Mouse (Mus musculus): ENCODE results near the gene Tapt1. TPM values are rescaled to one million over a fixed set of nuclear protein-coding genes. Genes with fewer than 3 reads are reported as not detected.

Tapt1 gene
- total RNA-seq (2021): 10 to 100 TPM; 43.0 to 52.3 TPM

DNA sequence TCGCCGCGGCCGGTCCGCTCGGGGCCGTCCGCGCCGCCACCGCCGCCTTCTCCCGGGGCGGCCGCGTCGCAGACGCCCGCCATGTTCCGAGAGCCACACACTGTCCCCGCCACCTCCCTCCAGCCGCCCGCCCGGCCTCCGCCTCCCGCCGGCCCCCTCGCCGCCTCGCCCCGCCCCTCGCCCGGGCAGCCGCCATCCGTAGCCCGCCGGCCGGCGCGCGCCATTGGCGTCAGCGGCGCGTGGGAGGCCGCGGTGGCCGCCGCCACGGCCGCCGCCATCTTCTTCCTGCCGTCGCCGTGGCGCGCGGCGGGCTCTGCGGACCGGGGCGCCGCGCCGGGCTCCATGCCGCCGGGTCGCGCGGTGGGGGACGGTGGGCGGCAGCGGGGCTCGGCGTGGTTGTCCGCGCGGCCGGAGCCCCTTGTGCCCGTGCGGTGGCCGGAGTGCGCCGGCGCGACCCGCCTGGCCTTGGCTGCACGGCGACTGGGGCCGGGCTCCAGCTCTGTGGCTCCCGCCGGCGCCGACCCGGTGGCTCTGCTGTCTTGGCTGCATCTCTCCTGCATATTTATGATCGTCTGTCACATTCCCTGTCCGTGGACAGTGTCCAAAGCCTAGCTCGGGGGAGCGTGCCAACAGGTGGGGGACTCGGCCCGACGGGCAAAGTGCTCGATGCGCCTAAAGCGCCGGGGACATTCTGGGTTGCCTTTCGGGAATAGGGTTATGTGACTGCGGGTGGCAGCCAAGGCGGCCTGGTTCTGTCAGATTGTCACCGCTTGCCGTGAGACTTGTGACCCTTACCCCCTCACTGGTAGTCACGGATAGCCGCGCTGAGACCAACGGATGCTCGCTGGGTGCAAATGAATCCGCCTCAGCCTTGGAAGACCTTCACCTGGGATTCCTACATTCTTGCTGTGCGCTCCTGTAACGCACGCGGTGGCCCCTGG lies at the start of gene Tapt1:
Gene Tapt1 (minus strand): TSS at position 106 of the 941 bp plus-strand sequence.
- intact Hi-C loops (cut with DNase I): no loop called here
- peak; percentile 67 to 94 for DNase-seq (ENCODE audit: extremely low spot score in 1 of 2, low spot score in 2 of 2)

DNA sequence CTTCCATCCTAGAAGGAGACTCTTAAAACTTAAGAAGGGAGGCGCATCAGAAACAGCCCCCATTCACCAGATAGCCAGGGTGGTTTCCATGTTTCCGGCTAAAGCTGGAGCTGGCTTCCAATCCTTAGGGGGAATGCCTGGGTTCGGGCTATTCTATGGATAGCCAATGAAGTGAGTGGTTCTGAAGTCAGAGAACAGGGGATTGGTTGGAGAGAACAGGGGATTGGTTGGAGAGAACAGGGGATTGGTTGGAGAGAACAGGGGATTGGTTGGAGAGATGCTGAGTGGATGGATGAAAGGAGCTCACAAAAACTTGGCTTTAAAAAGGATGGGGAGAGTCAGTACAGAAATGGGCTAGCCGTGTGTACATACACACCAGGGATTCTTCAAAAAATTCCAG lies 45.1 kb upstream of the Tapt1 start:
- intact Hi-C loops (cut with DNase I): loop anchor here (5.0 kb wide), 1 partner anchor 434 kb away; no protein-coding TSS in a partner anchor
- no peak for DNase-seq (ENCODE audit: extremely low spot score in 1 of 2, low spot score in 2 of 2)

DNA sequence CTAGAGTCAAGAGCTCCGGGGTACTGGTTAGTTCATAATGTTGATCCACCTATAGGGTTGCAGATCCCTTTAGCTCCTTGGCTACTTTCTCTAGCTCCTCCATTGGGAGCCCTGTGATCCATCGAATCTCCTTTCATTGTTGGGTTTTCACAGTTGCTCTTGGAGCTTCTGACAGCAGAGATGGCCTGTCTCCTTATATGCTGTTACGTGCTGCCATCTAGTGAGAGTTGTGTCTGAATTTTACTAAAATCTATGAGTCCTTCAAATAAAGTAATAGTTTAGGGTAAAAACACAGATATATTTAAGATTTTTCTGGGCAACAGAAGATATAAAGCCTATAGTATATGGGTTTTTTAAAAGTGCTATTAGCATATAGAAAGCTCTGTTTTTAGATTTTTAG lies 42.1 kb upstream of the Tapt1 start:
- DNase-seq (ENCODE audit: extremely low spot score in 1 of 2, low spot score in 2 of 2): peak in 1 of 2 experiments; percentile 48
- intact Hi-C loops (cut with DNase I): loop anchor here (2.0 to 10.0 kb wide), 3 partner anchors 104 to 376 kb away; no protein-coding TSS in a partner anchor

DNA sequence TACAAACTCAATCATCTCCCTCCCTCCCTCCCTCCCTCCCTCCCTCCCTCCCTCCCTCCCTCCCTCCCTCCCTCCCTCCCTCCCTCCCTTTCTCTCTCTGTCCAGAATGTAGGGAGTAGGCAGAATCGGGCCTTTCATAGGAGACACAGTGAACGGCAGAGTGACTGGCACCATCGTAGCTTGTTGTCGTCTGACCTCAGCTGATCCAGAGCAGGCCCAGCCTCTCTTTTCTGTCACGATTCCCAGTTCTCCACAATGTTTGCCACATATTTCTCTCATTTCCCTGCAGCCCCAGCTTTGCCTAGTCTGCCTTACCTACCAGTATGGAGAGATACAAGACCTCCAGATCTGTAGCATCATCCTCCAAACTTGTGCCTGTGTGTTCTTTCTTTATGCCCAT lies 35.3 kb upstream of the Tapt1 start:
- DNase-seq (ENCODE audit: extremely low spot score in 1 of 2, low spot score in 2 of 2): no peak
- intact Hi-C loops (cut with DNase I): loop anchor here (5.0 to 10.0 kb wide), 3 partner anchors 97 to 584 kb away; no protein-coding TSS in a partner anchor

DNA sequence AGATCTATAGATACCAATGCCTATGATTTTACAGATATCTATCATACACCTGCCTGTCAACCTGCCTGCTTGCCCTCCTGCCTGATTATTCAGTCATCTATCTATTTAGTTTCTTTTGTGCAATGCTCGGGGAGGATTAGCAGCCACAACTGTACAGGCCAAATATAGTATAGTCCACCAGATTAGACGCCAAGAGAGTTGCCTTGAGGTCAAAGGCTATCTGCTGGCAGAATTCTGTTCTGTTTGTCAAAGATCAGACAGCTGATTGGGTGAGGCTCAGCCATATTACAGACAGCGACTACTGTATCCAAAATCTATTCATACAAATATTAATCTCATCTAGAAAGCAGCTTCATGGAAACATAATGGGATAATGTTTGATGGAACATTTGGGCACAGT lies 34.7 kb upstream of the Tapt1 start:
- intact Hi-C loops (cut with DNase I): loop anchor here (5.0 to 10.0 kb wide), 3 partner anchors 96 to 584 kb away; no protein-coding TSS in a partner anchor
- no peak for DNase-seq (ENCODE audit: extremely low spot score in 1 of 2, low spot score in 2 of 2)

DNA sequence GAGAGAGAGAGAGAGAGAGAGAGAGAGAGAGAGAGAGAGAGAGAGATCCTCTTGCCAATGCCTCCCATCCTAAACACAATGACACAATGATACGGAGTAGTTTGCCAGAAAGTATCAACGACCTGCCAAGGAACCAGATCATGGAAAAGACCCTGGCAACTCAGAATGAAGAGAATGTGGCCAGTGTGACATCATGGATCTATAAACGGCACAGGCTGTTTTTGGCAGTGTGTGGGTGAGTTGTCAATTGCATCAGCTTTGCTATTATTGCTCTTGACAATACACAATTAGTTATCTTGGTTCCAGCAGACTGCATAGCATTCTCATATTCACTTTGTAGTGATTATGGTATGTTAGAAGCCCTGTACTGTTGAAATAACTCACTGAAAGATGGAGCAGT lies 33.3 kb upstream of the Tapt1 start:
- intact Hi-C loops (cut with DNase I): loop anchor here (5.0 to 10.0 kb wide), 3 partner anchors 95 to 582 kb away; no protein-coding TSS in a partner anchor
- DNase-seq (ENCODE audit: extremely low spot score in 1 of 2, low spot score in 2 of 2): no peak

DNA sequence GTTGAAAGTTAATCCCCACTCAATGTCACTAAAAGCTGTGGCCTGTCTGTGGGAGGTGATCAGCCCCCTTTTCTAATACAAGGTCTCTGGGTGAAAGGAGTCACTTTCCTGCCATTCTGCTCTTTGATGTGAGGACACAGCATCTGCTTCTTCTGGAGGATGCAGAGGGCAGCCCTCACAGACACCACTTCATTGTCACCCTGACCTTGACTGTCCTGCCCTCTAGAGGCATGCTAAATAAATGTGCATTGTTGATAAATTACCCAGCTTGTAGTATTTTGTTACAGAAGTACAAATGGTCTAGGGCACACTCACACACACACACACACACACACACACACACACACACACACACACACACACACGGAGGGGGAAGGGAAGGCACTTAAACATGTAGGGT lies 31.7 kb upstream of the Tapt1 start:
- intact Hi-C loops (cut with DNase I): no loop called here
- DNase-seq (ENCODE audit: extremely low spot score in 1 of 2, low spot score in 2 of 2): no peak

DNA sequence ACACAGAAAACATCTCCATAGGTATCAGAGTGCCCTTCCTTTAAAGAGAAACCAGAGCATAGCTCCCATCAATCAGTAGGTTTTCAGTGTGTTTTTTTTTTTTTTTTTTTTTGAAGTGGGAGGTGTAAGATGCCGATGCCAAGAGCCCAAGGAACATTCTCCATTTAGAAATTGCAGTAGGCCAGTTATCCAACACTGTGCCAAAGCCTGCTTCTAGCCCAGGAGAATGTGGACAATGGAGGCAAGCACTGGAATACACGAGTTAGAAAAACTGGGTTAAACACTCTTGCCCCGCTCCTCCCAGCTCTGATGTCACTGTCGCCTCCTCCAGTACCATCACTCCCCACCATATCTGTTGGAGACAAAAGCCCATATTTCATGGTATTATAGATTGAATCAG lies 31.0 kb upstream of the Tapt1 start:
- intact Hi-C loops (cut with DNase I): no loop called here
- DNase-seq (ENCODE audit: extremely low spot score in 1 of 2, low spot score in 2 of 2): no peak

DNA sequence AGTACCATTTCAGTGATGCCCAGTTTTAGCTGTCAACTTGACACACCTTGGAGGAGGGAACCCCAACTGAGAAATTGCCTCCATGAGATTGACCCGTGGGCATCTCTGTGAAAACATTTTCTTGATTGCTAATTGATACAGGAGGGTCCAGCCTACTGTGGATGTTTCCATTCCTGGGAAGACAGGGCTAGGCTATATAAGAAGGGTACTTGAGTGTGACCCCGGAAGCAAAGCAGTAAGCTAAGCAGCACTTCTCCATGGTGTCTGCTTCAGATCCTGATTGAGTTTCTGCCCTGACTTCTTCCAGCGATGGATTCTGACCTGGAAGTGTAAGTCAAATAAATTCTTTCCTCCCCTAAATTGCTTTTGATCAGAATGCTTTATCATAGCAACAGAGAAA lies 30.1 kb upstream of the Tapt1 start:
- intact Hi-C loops (cut with DNase I): no loop called here
- DNase-seq (ENCODE audit: extremely low spot score in 1 of 2, low spot score in 2 of 2): no peak

DNA sequence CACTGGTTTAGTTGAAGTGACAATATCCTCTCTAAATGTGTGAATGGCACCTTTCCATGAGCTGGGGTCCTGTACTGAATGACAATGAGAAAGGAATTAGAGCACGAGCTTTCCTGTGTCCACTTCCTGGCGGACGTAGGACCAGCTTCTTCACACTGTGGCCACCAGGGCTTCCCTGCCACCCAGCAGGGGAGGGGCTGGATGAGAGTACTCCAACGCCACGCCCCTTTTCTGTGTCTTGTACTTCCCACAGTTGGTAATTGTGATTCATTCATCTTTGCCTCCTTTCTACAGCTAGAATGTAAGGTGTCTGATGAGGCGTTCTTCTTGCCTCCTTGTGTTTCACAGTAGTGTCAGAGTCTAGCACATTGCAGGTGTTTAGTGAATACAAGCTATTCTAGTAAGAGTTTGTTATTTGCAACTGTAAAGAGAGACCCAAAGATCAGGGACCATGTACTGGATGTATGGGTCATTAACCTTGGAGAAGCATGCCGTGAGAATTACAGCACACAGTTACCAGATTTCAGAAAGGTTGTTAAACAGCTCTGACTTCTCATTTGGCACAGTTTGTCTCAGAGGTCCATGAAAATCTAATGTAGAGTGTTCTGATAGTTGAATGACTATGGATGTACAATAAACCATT lies 29.5 kb upstream of the Tapt1 start:
- intact Hi-C loops (cut with DNase I): no loop called here
- DNase-seq (ENCODE audit: extremely low spot score in 1 of 2, low spot score in 2 of 2): peak in 1 of 2 experiments; percentile 25

DNA sequence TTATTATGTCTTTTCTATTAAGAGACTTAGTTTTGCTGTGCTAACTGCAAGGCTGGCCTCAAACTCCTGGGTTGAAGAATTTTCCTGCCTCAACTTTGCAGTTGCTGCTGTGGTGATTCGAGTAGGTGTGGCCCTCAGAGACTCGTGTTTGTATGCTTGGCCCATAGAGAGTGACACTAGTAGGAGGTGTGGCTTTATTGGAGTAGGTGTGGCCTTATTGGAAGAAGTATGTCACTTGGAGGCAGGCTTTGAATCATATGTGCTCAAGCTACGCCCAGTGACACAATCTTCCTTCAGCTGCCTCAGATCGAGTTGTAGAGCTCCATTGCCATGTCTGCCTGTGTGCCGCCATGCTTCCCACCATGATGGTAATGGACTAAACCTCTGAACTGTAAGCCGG lies 27.0 kb upstream of the Tapt1 start:
- no peak for DNase-seq (ENCODE audit: extremely low spot score in 1 of 2, low spot score in 2 of 2)
- intact Hi-C loops (cut with DNase I): no loop called here

DNA sequence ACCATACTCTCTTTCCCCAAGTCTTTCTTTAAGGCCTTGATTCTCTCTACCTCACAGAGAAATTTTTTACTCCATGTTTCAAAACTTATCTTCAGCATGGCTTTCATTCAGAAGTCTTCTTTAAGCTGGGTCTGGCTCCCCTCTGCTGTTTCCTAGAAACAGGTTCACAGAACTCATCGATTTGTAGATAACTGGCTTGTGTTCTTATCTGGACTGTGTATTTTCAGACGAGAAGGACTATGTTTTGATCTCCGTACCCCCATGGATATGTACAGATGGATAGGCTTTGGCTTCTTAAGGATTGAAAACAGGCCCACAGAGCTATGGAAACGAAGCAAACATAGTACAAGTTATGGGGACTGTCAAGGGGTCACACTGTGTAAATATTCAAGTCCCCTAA lies 26.0 kb upstream of the Tapt1 start:
- intact Hi-C loops (cut with DNase I): no loop called here
- no peak for DNase-seq (ENCODE audit: extremely low spot score in 1 of 2, low spot score in 2 of 2)

DNA sequence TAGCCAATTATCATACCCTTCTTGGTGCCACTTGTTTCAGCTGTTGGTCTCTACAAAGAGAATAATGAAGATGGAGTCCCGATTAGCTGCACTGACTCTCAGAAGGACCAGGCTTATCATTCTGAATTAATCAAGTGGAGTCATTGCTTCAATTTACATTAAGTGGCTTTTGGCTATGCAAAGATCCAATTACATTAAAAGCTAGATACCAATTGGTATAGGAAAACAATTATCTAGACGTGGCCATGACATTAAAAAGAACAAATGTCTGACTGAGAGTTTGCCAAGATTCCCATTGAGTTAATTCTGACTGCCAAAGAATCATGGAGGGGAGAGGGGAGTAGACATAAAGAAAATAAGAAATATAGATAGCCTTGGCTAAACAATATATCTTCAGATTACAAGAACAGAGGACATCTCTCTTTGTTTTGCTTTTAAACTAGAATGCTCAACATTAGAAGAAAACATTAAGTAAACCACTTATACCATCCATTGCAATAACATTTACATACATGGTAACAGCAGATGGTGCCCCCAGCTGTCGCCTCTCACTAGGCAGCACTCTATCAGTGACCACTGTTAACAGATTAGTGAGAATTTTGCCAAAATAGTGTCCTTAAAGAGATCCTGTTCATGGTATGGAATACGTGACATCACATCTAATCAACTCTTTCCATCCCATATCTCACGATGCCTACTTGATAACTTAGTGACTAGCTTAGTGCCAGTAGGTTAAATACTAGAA lies 24.0 kb upstream of the Tapt1 start:
- intact Hi-C loops (cut with DNase I): no loop called here
- no peak for DNase-seq (ENCODE audit: extremely low spot score in 1 of 2, low spot score in 2 of 2)

DNA sequence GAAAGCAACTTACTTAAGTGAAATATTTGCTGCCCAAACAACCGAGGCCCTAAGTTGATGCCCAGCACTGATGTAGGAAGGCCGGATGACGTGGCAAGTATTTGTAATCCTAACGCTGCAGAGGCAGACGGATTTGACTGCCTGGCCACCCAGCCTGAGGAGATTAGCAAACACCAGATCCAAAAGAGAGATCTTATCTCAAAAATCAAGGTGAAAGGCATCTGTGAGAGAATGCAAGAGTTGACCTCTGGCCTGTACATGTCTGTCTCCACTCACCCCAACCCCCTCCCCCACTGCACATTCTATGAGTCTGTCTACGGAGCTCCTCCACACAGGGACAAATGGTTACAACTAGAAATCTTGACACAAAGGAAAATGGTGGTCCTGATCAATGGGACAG lies 22.9 kb upstream of the Tapt1 start:
- intact Hi-C loops (cut with DNase I): no loop called here
- DNase-seq (ENCODE audit: extremely low spot score in 1 of 2, low spot score in 2 of 2): no peak

DNA sequence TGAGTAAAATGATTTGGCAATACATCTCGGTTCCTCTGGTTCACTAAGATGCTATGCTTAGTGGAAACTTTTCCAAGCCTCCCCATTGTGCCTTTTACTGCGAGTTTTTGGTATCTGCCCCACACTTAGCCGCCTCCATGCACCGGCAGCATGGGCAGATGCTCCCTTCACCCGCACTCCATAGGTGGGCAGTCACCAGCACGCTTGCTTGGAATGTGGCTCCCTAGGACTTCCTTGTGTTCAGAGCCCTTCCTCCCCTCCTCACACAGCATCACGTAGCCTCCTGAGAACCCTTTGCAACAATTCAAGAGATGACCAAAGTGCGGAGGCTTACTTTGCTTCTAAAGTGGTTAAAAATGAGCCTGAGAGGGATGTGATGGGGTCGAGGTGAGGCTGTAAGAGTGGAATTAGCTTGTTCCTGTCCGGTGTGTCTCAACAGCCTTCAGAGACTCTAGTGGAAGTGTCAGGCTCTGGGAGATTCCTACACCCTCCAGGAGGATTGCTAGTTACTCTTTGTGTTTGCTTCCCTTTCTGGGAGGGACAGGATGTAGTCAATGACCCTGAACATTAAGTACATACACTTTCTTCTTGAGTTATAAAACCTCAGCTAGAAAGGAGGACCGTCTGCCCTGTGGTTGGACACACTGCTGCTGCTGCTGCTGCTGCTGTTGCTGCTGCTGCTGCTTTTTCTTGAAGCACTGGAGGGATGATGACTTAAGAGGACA lies 20.2 kb upstream of the Tapt1 start:
- intact Hi-C loops (cut with DNase I): no loop called here
- no peak for DNase-seq (ENCODE audit: extremely low spot score in 1 of 2, low spot score in 2 of 2)

DNA sequence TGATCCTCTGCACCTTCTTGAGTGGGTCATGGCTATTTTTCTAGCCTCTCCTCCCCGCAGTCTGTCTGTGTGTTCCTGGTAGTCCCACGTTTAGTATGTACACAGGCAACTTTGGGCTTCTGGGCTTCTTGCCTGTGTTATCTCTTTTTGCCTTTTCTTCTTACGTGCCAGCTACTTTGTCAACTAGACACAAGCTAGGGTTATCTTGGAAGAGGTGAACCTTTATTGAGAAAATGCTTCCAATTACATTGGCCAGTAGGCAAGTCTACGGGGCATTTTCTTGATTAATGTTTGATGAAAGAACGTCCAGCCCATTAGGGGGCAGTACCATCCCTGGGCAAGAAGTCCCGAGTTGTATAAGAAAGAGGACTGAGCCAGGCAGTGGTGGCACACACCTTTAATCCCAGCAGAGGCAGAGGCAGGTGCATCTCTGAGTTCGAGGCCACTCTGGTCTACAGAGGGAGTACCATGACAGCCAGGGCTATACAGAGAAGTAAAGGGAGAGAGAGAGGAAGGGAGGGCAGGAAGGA lies 18.5 kb upstream of the Tapt1 start:
- intact Hi-C loops (cut with DNase I): no loop called here
- DNase-seq (ENCODE audit: extremely low spot score in 1 of 2, low spot score in 2 of 2): no peak

DNA sequence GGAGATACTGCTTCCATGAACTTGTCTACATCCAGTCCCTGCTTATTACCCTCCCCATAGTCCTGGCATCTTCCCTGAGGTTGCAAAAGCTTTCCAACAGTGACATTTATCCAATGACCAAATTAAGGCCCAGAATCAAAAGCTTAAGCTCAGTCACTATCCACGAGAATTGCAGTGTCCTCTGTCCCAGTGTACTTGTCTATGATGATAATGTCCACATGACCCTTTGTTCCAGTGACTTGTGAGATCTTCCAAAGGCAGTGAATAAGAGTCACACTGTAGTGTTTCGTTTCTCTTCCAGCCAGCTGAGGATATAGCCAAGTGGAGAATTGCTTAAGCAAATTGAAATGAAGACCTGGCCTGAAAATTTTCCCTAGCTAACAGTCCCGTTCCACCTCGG lies 16.4 kb upstream of the Tapt1 start:
- no peak for DNase-seq (ENCODE audit: extremely low spot score in 1 of 2, low spot score in 2 of 2)
- intact Hi-C loops (cut with DNase I): no loop called here

DNA sequence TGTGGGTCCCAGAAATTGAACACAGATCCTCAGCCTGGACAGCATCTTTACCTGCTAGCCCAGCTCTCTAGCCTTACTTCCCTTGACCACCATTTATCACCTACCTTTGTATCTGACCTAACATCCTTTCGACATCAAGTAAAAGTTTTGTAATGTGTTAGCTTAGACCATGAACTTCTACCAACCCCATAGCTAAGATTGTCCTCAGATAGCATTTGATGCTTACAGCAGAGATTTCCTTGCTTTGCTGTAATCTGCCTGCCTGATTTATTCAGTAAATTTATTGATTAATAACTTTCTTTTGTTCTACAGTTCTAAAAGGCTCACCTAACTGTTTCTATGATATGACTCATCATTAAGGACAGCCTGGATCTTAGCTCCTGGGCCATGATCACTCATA lies 15.3 kb upstream of the Tapt1 start:
- DNase-seq (ENCODE audit: extremely low spot score in 1 of 2, low spot score in 2 of 2): no peak
- intact Hi-C loops (cut with DNase I): no loop called here

Data from left cerebral cortex, postnatal 10 days (tissue).